Mouse (Mus musculus): ENCODE measurements around the gene Zfand4. TPM values are rescaled to one million over a fixed set of nuclear protein-coding genes. Genes with fewer than 3 reads are reported as not detected.

The Zfand4 gene
- polyA plus RNA-seq, 1 experiment: 0.05 TPM

DNA sequence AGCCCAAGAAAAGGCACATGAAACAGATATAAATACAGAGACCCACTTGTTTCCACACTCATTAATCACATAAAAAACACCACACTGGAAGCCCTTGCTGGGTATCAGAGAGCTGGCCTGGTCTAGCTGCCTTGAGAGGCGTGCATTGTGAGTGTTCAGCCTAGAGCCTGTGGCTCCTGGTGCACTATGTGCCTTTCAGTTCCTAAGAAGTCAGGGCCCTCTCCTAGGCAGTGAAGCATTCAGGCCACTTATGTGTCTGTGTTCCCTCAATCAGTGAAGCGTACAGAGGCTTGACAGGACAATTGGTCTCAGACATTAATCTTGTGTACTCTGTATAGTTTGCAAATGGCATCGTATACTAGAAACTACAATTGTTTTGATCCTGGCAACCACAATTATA is 19.3 kb downstream of the Zfand4 start:
- Histone ChIP-seq H3K36me3 (ENCODE audit: control insufficient read depth) (peaks cover 30% of the 10 kb centered on the region), H3K4me3 (replicated peaks) (no peak overlapping the region), H3K4me1 (ENCODE audit: control insufficient read depth) (peaks cover 54% of the 10 kb centered on the region), H3K27me3 (ENCODE audit: control insufficient read depth) (no peaks in the 10 kb centered on the region), H3K9me3 (ENCODE audit: control insufficient read depth, low read length) (no peaks in the 10 kb centered on the region)
- TF ChIP-seq GATA1 (IDR thresholded peaks at IDR 0.05; ENCODE audit: low read length): no peak
- TF ChIP-seq TAL1 (IDR thresholded peaks at IDR 0.05; ENCODE audit: low read length): no peak

DNA sequence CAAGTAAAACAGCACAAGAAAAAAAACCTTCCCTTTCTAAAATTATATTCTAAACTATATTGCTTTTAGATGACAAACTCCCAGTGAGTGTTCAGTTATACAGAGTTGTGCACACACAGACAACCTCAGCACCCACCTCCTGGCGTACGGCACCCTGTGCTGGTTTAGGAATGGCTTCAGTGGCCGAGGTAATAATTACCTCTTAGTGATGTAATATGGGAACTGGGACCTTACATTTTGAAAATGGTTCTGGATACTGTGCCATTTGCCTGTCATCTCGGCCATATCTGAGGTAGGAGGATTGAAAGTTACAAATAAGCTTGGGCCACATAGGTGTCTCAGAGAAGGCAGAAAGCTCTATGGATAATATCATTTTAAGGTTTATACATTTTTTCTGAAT is 22.3 kb downstream of the Zfand4 start:
- TF ChIP-seq GATA1 (IDR thresholded peaks at IDR 0.05; ENCODE audit: low read length) (no peak), TAL1 (IDR thresholded peaks at IDR 0.05; ENCODE audit: low read length) (no peak)
- no peaks in the 10 kb centered on the region for H3K27me3 ChIP-seq (ENCODE audit: control insufficient read depth)
- H3K4me1 ChIP-seq (ENCODE audit: control insufficient read depth): peaks cover 47% of the 10 kb centered on the region
- H3K36me3 ChIP-seq (ENCODE audit: control insufficient read depth): peaks cover 41% of the 10 kb centered on the region
- H3K9me3 ChIP-seq (ENCODE audit: control insufficient read depth, low read length): no peaks in the 10 kb centered on the region
- H3K4me3 ChIP-seq (replicated peaks): no peak overlapping the region

- H3K27me3 ChIP-seq (ENCODE audit: control insufficient read depth): no peaks in the 10 kb centered on the region
- H3K36me3 ChIP-seq (ENCODE audit: control insufficient read depth): peaks cover 43% of the 10 kb centered on the region
- H3K4me1 ChIP-seq (ENCODE audit: control insufficient read depth): peaks cover 45% of the 10 kb centered on the region
- TF ChIP-seq GATA1 (IDR thresholded peaks at IDR 0.05; ENCODE audit: low read length) (0 out of 2 replicates have a peak, but pooled peaks have one; percentile 8), TAL1 (IDR thresholded peaks at IDR 0.05; ENCODE audit: low read length) (peak; percentile 69)
- H3K4me3 ChIP-seq (replicated peaks): peak overlapping the region; percentile 50
- no peaks in the 10 kb centered on the region for H3K9me3 ChIP-seq (ENCODE audit: control insufficient read depth, low read length)
Measured at GRCm38 (mm10) chr6:116286870-116287575, 23.0 kb downstream of the Zfand4 start.

- no peak overlapping the region for H3K4me3 ChIP-seq (replicated peaks)
- TF ChIP-seq TAL1 (IDR thresholded peaks at IDR 0.05; ENCODE audit: low read length) (no peak), GATA1 (IDR thresholded peaks at IDR 0.05; ENCODE audit: low read length) (no peak)
- H3K4me1 ChIP-seq (ENCODE audit: control insufficient read depth): peaks cover 7% of the 10 kb centered on the region
Measured at GRCm38 (mm10) chr6:116311411-116311810, 47.4 kb downstream of the Zfand4 start.

DNA sequence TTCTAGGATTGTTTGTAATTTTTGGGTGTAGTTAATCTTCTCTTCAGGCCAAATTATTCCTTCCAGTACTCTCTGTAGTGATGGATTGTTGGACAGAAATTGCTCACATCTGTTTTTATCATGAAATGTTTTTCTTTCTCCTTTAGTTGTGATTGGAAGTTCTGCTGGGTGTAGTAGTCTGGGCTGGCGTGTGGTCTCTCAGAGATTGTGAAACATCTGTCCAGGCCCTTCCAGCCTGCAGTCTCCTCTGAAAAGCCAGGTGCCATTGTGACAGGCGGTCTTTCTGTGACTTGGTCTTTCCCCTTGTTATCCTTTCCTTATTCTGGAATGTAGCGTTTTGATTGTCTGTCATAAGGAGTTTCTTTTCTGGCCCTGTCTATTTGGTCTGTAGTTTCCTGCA is 55.2 kb downstream of the Zfand4 start:
- H3K36me3 ChIP-seq (ENCODE audit: control insufficient read depth): peaks cover 4% of the 10 kb centered on the region
- TF ChIP-seq TAL1 (IDR thresholded peaks at IDR 0.05; ENCODE audit: low read length) (no peak), GATA1 (IDR thresholded peaks at IDR 0.05; ENCODE audit: low read length) (no peak)
- H3K9me3 ChIP-seq (ENCODE audit: control insufficient read depth, low read length): no peaks in the 10 kb centered on the region
- no peaks in the 10 kb centered on the region for H3K27me3 ChIP-seq (ENCODE audit: control insufficient read depth)
- H3K4me3 ChIP-seq (replicated peaks): no peak overlapping the region
- peaks cover 10% of the 10 kb centered on the region for H3K4me1 ChIP-seq (ENCODE audit: control insufficient read depth)

More at GRCm38 (mm10) chr6:116311411-116311810, 47.4 kb downstream of the Zfand4 start:
- no peaks in the 10 kb centered on the region for H3K27me3 ChIP-seq (ENCODE audit: control insufficient read depth)
- H3K9me3 ChIP-seq (ENCODE audit: control insufficient read depth, low read length): no peaks in the 10 kb centered on the region
- peaks cover 12% of the 10 kb centered on the region for H3K36me3 ChIP-seq (ENCODE audit: control insufficient read depth)

DNA sequence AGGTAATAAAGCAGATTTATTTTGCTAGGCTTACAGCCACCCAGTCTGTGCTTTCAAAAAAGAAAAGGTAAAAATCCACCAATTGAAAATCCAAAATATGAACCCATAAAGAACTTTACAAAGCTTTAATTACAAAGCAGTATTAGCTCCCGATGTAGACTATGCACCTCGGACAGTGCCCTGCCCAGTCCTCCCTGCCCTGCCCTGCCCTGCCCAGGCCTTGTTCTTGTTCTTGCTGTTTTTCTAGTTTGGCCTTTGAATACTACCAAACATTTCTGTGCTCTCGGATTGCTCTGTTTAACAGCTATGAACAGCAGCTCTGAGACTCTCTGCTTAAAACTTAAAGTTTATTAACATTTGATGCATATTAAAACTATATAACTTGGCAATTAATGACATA is 62.6 kb downstream of the Zfand4 start:
- TF ChIP-seq TAL1 (IDR thresholded peaks at IDR 0.05; ENCODE audit: low read length) (no peak), GATA1 (IDR thresholded peaks at IDR 0.05; ENCODE audit: low read length) (no peak)
- Histone ChIP-seq H3K4me1 (ENCODE audit: control insufficient read depth) (peaks cover 9% of the 10 kb centered on the region), H3K9me3 (ENCODE audit: control insufficient read depth, low read length) (no peaks in the 10 kb centered on the region), H3K27me3 (ENCODE audit: control insufficient read depth) (no peaks in the 10 kb centered on the region), H3K36me3 (ENCODE audit: control insufficient read depth) (no peaks in the 10 kb centered on the region; the same call in 1 of the 2 replicates), H3K4me3 (replicated peaks) (no peak overlapping the region)

DNA sequence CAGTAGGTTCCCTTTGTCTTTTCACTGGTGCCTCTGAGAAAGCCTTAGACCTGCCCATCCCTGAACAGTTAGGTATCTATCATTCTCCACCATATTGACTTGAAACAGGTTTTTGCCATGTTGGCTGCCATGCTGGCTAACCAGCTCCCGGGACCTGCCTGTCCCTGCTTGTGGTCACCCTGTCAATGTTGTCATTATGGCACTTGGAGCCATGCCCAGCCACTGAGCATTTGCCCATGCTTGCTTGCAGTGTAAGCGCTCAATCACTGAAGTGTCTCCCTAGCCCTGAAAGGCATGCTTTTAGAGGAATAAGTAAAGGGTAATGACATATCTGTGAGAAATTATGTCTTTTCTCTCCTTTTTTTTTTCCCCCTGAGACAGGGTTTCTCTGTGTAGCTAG is 67.4 kb downstream of the Zfand4 start:
- Histone ChIP-seq H3K27me3 (ENCODE audit: control insufficient read depth) (peaks cover 24% of the 10 kb centered on the region), H3K4me3 (replicated peaks) (no peak overlapping the region), H3K36me3 (ENCODE audit: control insufficient read depth) (no peaks in the 10 kb centered on the region), H3K9me3 (ENCODE audit: control insufficient read depth, low read length) (no peaks in the 10 kb centered on the region), H3K4me1 (ENCODE audit: control insufficient read depth) (peaks cover 2% of the 10 kb centered on the region)
- no peak for TF ChIP-seq GATA1 (IDR thresholded peaks at IDR 0.05; ENCODE audit: low read length)
- TF ChIP-seq TAL1 (IDR thresholded peaks at IDR 0.05; ENCODE audit: low read length): no peak

- peak overlapping the region; percentile 98 for H3K4me3 ChIP-seq (replicated peaks)
- peaks cover 30% of the 10 kb centered on the region for H3K36me3 ChIP-seq (ENCODE audit: control insufficient read depth)
- peaks cover 4% of the 10 kb centered on the region for H3K9me3 ChIP-seq (ENCODE audit: control insufficient read depth, low read length)
- H3K27me3 ChIP-seq (ENCODE audit: control insufficient read depth): peaks cover 31% of the 10 kb centered on the region
- TF ChIP-seq GATA1 (IDR thresholded peaks at IDR 0.05; ENCODE audit: low read length) (no peak), TAL1 (IDR thresholded peaks at IDR 0.05; ENCODE audit: low read length) (no peak)
- H3K4me1 ChIP-seq (ENCODE audit: control insufficient read depth): peaks cover 50% of the 10 kb centered on the region
Measured at GRCm38 (mm10) chr6:116337466-116337834, 73.4 kb downstream of the Zfand4 start.

GRCm38 (mm10) chr6:116337835-116338501 is 73.9 kb downstream of the Zfand4 start, which contains the start of gene March8:
TSS of gene March8 (plus strand) at chr6:116338024.
- H3K9me3 ChIP-seq (ENCODE audit: control insufficient read depth, low read length): peaks cover 4% of the 10 kb centered on the region
- H3K36me3 ChIP-seq (ENCODE audit: control insufficient read depth): peaks cover 36% of the 10 kb centered on the region
- no peak for TF ChIP-seq GATA1 (IDR thresholded peaks at IDR 0.05; ENCODE audit: low read length)
- no peak for TF ChIP-seq TAL1 (IDR thresholded peaks at IDR 0.05; ENCODE audit: low read length)
- peak within 1 kb of the TSS; percentile 98 for H3K4me3 ChIP-seq (replicated peaks)
- H3K4me1 ChIP-seq (ENCODE audit: control insufficient read depth): peaks cover 56% of the 10 kb centered on the region
- H3K27me3 ChIP-seq (ENCODE audit: control insufficient read depth): peaks cover 31% of the 10 kb centered on the region

Data from erythroblast, embryonic 14.5 days (primary cell).